Mouse (Mus musculus) CD4-positive, CD25-positive, alpha-beta regulatory T cell, adult 4 months (primary cell): ENCODE data around the gene Uchl3. TPM values are rescaled to one million over a fixed set of nuclear protein-coding genes. Genes with fewer than 3 reads are reported as not detected.

Experiments
- ATAC-seq: one replicate; pipeline ENCODE4 v1.8.0; 2017
- polyA plus RNA-seq, 2 experiments: library from polyadenylated mRNA; unstranded; fragments of 100-300 nt; shearing (Covaris generic); gene quantifications; one replicate each; pipeline ENCODE4 v1.2.1; 2017

Uchl3 gene
- polyA plus RNA-seq, 2 experiments from 2014 or later: 69.7 to 70.2 TPM

DNA sequence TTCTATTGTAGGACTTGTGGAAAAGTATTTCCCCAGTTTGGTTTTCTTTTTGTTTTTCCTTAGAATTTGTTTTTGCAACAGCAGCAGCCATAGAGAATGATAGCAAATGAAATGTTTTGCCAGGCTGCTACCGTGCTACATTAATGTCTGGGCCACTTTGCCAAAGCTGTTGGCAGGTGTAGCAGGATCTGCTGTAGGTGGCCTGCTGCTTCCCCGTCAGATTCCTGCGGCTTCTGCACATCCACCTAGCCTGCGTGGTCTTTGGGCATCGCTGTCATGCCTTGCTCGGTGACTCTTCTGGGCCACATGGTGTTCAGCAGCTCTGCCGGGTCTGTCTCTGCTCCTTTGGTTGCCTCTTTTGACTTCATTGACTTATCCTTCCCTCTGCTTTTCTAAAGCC is 14.9 kb downstream of the Uchl3 start:
- ATAC-seq: no peak

DNA sequence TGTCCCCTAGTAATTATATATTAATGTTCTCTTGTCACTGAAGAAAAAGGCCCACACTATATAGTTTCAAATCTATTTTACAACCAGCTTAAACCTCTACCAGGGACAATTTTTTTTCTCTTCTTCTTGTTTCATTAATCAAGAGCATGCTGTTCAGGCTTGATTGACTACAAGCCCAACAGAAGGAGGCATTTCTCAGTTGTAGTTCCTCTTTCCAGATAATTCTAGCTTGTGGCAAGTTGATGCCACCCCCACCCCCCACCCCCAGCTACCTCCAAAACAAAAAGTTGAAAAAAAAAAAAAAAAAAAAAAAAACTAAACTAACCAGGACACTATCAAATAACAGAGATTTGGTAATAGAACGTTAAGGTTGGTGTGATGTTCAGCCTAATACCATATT is 18.5 kb downstream of the Uchl3 start:
- ATAC-seq: no peak

DNA sequence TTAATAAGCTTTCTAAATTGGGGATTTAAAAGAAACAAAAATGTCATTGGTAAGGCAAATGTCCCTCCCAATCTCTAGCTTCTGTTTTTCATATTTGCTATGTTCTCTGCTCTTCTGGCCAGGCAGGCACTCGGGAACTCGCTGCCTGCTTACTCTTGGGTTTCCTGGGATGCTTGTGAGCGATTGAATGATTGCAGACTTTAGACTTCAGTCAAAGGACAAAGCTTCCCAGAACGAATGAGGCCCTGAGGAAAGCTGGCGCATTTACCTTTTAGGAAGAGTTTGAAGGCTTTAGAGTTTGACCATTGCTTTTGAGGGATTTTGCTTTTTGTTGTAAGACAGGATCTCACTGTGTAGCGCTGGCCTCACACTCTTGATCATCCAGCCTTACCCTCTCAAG is 33.9 kb downstream of the Uchl3 start:
- no peak for ATAC-seq

DNA sequence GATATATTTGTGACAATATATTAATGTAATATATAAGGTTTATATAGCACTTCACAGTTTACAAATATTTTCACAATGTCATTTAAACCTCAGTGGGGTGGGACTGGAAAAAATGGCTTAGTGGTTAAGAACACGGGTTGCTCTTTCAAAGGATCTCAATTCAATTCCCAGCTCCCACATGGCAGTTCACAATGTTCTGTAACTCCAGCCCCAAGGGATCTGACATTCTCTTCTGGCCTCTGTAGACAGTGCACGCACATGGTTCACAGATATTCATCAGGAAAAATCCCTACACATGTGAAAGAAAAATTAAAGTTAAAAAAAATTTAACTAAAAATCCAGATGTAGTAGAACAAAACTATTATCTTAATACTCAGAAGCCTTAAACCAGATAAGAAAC is 34.6 kb downstream of the Uchl3 start:
- ATAC-seq: no peak

DNA sequence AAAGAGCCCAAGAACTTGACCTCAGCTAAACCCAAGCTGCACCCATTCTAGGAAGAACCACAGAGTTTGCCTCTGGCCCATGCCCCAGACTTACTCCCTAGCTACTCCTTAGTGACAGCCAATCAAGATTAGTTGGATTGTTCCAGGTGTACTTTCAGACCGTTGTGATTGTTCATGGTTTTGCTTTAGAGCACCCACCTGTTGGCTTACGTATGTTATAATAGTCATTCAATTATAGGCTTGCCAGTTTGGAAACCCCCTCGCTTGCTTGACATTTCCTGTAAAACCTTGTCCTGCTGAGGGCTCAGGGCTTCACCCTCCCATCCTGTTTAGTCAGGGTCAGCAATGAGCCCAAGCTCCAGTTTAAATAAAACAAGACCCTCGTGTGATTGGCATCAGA is 50.7 kb downstream of the Uchl3 start:
- peak; percentile 69 for ATAC-seq

DNA sequence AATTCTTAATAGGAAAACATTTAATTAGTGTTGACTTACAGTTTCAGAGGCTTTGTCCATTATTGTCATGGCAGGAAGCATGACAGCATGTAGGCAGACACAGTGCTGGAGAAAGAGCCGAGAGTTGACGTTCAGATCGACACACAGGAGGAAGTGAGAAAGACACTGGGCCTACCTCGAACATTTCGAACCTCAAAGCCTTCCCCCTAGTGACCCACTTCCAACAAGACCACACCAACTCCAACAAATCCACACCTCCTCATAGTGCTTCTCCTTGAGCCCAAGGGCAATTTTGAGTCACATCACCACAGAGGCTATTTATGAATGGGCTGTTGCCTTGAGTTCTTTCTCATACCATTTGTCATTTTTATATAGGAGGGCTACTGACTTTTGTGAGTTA is 53.3 kb downstream of the Uchl3 start:
- no peak for ATAC-seq

DNA sequence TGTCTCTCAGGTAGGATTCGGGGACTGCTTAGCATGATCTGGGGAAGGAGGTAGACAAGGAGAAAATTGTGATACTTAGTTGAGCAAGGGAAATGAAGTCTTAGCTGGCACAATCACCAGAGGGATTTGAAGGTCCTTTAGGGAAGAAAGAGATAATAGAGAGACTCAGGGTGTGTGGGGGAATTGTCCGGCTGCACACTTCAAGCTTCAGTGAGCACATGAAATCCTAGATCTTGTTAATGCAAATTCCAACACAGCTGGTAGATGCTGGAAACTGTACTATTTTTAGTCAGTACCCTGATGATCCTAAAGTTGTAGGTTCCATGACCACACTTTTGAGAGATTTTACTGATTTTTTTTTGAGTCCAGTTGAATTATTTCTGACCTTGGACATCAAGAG is 60.6 kb downstream of the Uchl3 start:
- ATAC-seq: no peak

DNA sequence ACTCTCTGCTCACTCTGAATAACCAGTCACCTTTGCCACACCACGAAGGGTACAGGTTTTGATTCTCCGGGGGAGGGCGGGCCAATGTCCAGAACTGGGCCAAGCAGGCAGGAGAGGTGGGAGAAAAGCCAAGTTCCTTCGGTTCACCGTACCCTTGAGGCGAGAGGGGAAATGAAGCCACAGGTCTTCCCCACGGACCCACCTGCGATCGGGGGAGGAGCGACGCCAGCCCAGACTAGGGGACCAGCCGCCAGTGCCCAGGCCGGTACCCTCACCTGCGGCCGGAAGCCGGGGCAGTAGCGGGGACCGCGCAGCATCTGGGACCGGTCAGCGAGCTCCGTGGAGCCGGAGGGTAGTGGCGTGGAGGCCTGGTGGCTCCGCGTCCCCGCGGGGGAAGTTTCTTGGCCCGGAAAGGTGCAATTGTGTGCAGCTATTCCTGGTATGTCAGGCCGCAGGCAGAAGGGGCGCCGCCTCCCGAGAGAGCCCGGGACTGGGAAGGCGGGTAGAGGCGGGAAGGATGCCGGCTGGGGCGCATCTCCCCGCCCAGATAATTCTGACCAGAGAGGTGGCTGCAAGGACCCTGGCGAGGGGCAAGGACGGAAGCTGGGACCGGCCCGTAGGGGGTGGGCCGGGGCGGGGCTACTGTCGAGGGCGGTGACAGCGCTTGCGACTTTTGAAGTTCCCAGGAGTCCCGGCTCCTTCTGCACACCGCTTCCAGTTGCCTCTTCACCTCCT is 75.6 kb downstream of the Uchl3 start, which contains the start of the genes Gm9922 and Lmo7:
Gene Gm9922, minus strand, starts transcription at position 578 of the 735 bp plus-strand sequence.
Gene Lmo7, plus strand, starts transcription at position 721 of the 735 bp plus-strand sequence.
- ATAC-seq: peak; percentile 31

DNA sequence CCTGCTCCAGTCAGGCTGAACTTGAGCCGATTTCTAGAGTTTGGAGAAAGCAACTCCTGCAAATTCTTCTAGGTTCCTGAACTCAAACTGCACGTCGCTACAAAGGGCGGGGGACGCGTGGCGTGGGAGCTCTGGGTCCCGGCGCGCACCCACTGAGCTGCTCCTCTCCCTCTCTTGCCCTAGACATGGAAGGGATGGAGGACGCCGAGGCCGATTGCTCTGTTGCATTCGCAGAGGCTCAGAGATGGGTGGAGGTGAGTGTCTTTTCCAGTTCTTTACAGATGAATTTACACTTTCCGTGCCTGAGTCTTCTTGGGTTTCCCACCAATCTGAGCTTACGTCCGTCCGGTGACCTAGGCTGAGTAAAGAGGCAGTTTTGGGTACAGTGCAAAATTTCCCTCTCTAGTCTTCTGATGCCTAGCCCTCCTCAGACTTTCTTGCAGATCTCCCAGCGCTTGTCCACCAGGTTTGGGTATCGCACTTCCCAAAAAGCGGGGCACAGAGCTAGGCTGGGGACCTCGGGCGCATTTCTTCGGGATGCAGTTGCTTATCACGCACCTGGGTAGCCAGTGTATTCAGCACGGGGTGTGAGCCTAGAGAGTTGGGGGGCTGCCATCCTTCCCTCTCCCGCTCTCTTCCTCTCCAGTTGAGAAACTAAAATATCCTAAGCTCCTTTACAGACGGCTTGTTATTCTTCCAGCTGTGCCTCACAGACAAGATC is 76.4 kb downstream of the Uchl3 start:
- ATAC-seq: peak; percentile 29

DNA sequence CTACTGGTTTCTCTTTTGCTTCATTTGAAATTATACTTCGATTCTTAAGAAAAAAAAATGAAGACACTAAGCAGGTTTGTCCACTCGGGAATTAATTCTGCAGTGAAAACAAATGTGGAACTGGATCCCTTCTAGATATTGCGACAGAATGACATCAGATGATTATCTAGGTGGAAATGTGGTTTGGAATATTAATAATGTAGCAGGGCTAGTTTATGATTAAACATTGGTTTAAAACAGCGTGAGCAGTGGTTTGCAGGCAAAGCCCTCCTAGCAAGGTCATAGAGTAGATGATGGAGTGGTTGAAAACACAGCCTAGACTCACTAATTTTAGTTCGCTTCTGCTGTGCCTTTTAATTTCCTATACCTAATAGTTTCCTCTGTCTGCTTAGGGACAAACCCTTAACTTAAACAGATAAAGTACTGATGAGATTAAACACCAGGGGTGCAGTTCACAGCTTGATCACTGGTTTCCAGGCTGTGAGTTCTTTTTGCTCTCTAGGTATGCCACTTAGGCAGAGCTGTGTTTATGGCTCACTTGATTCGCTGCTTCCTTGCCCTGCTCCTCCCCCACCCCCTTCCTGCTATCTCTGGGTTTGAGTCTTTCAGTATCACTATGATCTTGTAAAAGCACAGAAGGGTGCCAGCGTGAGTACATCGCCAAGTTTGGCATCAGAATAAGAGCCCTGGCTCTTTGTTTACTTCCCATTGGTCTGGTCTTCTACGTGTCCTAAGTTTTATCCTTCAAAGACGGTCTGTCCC is 80.0 kb downstream of the Uchl3 start:
- peak; percentile 54 for ATAC-seq

DNA sequence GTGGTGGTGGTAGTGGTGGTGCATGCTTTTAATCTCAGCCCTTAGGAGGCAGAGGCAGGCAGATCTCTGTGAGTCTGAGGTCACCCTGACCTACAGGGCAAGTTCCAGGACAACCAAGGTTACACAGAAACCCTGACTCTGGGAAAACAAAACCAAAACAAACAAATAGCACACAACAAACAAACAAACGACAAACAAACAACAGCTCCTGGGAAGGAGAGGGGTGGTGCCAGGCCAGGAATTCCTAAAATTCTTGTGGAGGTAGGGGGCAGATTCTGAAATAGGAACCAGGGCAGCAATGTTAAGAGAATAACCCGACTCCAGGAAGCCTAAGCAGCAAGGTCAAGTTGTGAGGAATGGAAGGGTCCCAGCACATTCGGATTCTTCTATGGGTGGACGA is 83.7 kb downstream of the Uchl3 start:
- ATAC-seq: no peak

Other genes with a start within 250 kb of the Uchl3 start
- gene Tbc1d4, start 44.8 kb upstream of the Uchl3 start, polyA plus RNA-seq: 100 to 1,000 TPM; 145 to 157 TPM
- gene Commd6, start 13.3 kb upstream of the Uchl3 start, polyA plus RNA-seq: 100 to 1,000 TPM; 139 to 152 TPM
- gene Gm9922, start 75.8 kb downstream of the Uchl3 start, polyA plus RNA-seq: not detected
- under 1 TPM; 0.22 to 0.31 TPM for gene Lmo7, start 76.0 kb downstream of the Uchl3 start, polyA plus RNA-seq